Mouse (Mus musculus) hindbrain, embryonic 16.5 days (tissue): ENCODE measurements around the gene Htr7. TPM values are rescaled to one million over a fixed set of nuclear protein-coding genes. Genes with fewer than 3 reads are reported as not detected.

Experiments
- ATAC-seq: fragments of 200-750 bp; cut with Nextera tagmentation; 2 replicates; pipeline ENCODE4 v1.8.0; 2017; ENCODE audit warnings: moderate TSS enrichment, moderate library complexity
- H3K27ac ChIP-seq: fragments of 300-500 bp; sonication (generic); 2 replicates; pipeline ENCODE4 v1.5.1; 2014; ENCODE audit warnings: low read depth, mild to moderate bottlenecking, control low read depth, low read length, moderate library complexity
- H3K27me3 ChIP-seq: fragments of 300-500 bp; sonication (generic); replicated peaks from 2 replicates; pipeline ENCODE4 v1.6.1; 2014; ENCODE audit warnings: low read length; ENCODE audit not compliant: control insufficient read depth, insufficient read depth
- H3K36me3 ChIP-seq: fragments of 300-500 bp; sonication (generic); 2 replicates; pipeline ENCODE4 v1.6.1; 2014; ENCODE audit warnings: mild to moderate bottlenecking, low read length, moderate library complexity, mixed read lengths; ENCODE audit not compliant: control insufficient read depth, insufficient read depth
- H3K4me1 ChIP-seq: fragments of 300-500 bp; sonication (generic); 2 replicates; pipeline ENCODE4 v1.6.1; 2014; ENCODE audit warnings: low read depth, low read length; ENCODE audit not compliant: control insufficient read depth, insufficient read depth
- H3K4me2 ChIP-seq: fragments of 300-500 bp; sonication (generic); 2 replicates; pipeline ENCODE4 v1.6.1; 2014; ENCODE audit warnings: mild to moderate bottlenecking, low read length, control low read depth, moderate library complexity
- H3K4me3 ChIP-seq: fragments of 300-500 bp; sonication (generic); 2 replicates; pipeline ENCODE4 v1.5.1; 2014; ENCODE audit warnings: mild to moderate bottlenecking, low read length, control low read depth, moderate library complexity
- H3K9ac ChIP-seq: fragments of 300-500 bp; sonication (generic); 2 replicates; pipeline ENCODE4 v1.6.1; 2014; ENCODE audit warnings: low read depth, mild to moderate bottlenecking, control low read depth, low read length, moderate library complexity
- H3K9me3 ChIP-seq: fragments of 300-500 bp; sonication (generic); 2 replicates; pipeline ENCODE4 v1.6.1; 2014; ENCODE audit warnings: mild to moderate bottlenecking, low read length, moderate library complexity; ENCODE audit not compliant: control insufficient read depth
- WGBS: fragments of 180-500 bp; shearing (Covaris S2); extraction: QIAGEN DNeasy Blood & Tissue Kit; methylation state at CpG from one replicate; pipeline ENCODE4 v1.1.7; 2014; 5-methylcytosine and 5-hydroxymethylcytosine counted together
- polyA plus RNA-seq: library from polyadenylated mRNA; unstranded; fragments of >200 nt; fragmentation: Nextera tagmentation; extraction: Ambion mirVana; gene quantifications from 2 replicates; pipeline ENCODE4 v1.2.1, GENCODE M21; 2015

Htr7 gene
- polyA plus RNA-seq, 1 experiment from 2014 or later, result 16.3 TPM

DNA sequence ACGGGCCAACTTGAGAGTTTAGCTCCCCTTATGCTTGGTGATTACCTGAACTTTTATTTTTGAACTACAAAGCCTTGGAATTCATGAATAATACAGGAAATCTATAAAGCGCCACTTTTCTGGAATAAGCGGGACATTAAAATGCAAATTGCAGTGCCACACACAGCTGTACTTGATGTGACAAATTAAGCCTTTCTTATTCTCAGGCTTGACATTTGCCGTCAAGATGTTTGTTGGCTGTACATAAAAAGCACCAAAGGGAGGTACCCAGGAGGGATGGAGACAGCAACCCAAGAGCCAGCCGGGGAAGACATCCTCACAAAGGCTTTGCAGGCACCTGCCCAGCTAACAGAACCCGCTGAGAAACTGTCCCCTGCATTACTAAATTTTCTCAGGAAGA, 56.4 kb downstream of the Htr7 start:
- no peaks in the 10 kb centered on the region for H3K36me3 ChIP-seq
- H3K9ac ChIP-seq, result no peak overlapping the region
- H3K4me2 ChIP-seq, result no peak overlapping the region
- ATAC-seq, result no peak
- H3K4me3 ChIP-seq, result no peak overlapping the region
- 49% methylated on average over 6 of the region's 6 CpGs for WGBS
- H3K27me3 ChIP-seq, result no peaks in the 10 kb centered on the region
- H3K27ac ChIP-seq, result no peak overlapping the region
- no peaks in the 10 kb centered on the region for H3K9me3 ChIP-seq
- H3K4me1 ChIP-seq, result peaks cover 7% of the 10 kb centered on the region; the same call in 1 of the 2 replicates

DNA sequence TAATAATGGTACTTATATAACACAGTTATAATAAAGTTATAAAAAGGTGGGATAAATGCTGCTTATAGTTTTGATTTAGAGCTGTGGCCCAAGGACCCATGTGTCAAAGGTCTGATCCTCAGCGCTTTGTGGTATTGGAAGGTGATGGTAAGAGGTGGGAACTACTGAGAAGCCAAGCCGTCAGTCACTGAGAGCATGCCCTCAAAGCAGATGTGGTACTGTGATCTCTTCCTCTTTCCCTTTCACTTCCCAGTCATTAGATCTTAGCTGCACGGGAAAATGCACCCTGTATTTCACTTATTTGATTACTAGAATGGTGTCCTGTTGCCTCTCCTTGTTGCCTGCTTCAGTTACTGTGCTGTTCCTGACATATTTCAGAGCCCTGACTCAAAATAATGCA, 59.9 kb downstream of the Htr7 start:
- no peaks in the 10 kb centered on the region for H3K27me3 ChIP-seq
- H3K36me3 ChIP-seq, result no peaks in the 10 kb centered on the region
- ATAC-seq, result no peak
- H3K27ac ChIP-seq, result no peak overlapping the region
- 79% methylated on average over 3 of the region's 3 CpGs for WGBS
- no peaks in the 10 kb centered on the region for H3K4me1 ChIP-seq
- no peak overlapping the region for H3K4me3 ChIP-seq
- H3K9me3 ChIP-seq, result no peaks in the 10 kb centered on the region
- no peak overlapping the region for H3K9ac ChIP-seq
- no peak overlapping the region for H3K4me2 ChIP-seq

DNA sequence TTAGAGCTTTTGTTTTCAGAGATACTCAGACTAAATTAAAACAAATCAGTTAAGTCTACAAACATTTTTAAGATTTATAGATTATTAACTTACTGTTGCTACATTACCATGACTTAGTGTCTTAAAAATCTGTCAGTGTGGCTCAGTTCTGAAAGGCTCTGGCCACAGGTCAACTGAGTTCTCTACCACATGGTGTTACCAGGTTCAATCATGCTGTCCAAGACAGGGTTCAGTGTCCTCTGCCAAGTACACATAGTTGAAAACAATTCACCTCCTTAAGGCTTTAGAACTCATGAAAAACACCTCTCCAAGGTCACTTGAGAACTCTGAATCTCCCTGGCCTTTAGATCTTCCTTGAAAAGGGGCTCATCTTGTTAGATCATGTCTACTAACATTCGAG, 69.8 kb downstream of the Htr7 start:
- Histone ChIP-seq H3K27ac (no peak overlapping the region), H3K36me3 (no peaks in the 10 kb centered on the region), H3K9me3 (no peaks in the 10 kb centered on the region), H3K9ac (no peak overlapping the region), H3K4me2 (no peak overlapping the region), H3K27me3 (no peaks in the 10 kb centered on the region), H3K4me1 (no peaks in the 10 kb centered on the region), H3K4me3 (no peak overlapping the region)
- WGBS, result 96% methylated on average over 1 of the region's 1 CpGs
- ATAC-seq, result no peak

DNA sequence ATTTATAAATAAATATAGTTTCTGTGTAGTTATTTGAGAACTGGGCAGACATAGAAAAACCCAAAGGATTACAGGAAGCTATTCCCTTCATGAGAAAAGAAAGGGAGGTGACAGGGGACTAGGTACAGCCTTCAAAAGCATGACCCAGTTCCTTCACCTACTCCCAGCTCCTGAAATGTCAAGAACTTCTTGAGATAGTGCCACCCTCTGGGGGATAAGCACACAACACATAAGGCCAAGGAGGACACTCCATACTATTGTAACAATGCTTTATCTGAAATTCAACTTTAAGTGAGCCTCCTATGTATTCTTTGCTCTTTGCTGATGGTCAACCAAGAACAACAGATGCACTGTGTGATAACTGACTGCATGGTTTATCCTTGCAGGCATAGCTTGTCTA, 82.6 kb downstream of the Htr7 start:
- no peak overlapping the region for H3K4me2 ChIP-seq
- no peak overlapping the region for H3K9ac ChIP-seq
- no peaks in the 10 kb centered on the region for H3K4me1 ChIP-seq
- no peak overlapping the region for H3K27ac ChIP-seq
- H3K4me3 ChIP-seq, result no peak overlapping the region
- ATAC-seq, result no peak
- no peaks in the 10 kb centered on the region for H3K9me3 ChIP-seq
- no peaks in the 10 kb centered on the region for H3K27me3 ChIP-seq
- no peaks in the 10 kb centered on the region for H3K36me3 ChIP-seq

DNA sequence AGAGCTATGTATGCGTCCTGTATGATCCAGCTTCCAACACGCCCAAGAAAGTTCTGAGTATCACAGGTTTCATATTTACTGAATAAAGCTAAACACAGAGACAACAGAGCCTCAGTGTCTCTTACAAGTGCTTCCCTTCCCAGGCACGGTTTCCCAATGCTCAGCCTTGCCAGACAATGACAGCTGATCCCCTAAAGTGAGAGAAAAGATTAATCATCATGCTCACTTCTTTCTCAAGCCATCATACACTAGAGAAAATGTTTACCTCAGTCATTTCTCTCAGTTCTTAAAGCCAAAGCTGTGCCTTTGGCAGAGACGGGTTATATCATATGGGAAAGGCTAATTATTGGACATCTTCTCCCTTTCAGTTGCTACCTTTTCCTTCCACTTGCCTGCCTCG, 99.7 kb downstream of the Htr7 start:
- H3K4me3 ChIP-seq, result no peak overlapping the region
- H3K36me3 ChIP-seq, result no peaks in the 10 kb centered on the region
- H3K9me3 ChIP-seq, result no peaks in the 10 kb centered on the region
- no peak overlapping the region for H3K4me2 ChIP-seq
- H3K27me3 ChIP-seq, result no peaks in the 10 kb centered on the region
- H3K9ac ChIP-seq, result no peak overlapping the region
- WGBS, result 81% methylated on average over 5 of the region's 5 CpGs
- ATAC-seq, result no peak
- no peaks in the 10 kb centered on the region for H3K4me1 ChIP-seq
- no peak overlapping the region for H3K27ac ChIP-seq

DNA sequence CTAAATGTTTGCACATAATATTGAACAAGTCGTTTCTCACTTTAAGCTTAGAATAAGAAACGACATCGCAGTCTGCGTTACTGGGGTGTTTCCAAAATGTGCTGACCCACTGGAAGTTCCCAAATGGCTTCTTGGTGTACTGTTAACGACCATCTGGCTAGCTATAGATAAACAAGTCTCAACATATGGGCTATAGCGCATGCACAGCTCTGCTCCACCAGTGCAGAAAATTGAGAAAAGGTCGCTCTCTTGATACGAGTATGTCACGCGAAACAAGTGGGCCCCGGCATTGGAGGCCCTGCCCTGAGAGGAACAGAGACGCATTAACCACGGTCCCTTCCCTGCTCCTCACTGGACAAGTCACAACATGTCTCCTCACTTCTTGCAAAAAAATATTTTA, 101.6 kb downstream of the Htr7 start:
- H3K9me3 ChIP-seq, result no peaks in the 10 kb centered on the region
- H3K27me3 ChIP-seq, result no peaks in the 10 kb centered on the region
- no peak overlapping the region for H3K4me3 ChIP-seq
- peak; percentile 63 for ATAC-seq
- no peaks in the 10 kb centered on the region for H3K4me1 ChIP-seq
- no peak overlapping the region for H3K4me2 ChIP-seq
- no peak overlapping the region for H3K27ac ChIP-seq
- no peak overlapping the region for H3K9ac ChIP-seq
- H3K36me3 ChIP-seq, result no peaks in the 10 kb centered on the region
- WGBS, result 87% methylated on average over 13 of the region's 13 CpGs

DNA sequence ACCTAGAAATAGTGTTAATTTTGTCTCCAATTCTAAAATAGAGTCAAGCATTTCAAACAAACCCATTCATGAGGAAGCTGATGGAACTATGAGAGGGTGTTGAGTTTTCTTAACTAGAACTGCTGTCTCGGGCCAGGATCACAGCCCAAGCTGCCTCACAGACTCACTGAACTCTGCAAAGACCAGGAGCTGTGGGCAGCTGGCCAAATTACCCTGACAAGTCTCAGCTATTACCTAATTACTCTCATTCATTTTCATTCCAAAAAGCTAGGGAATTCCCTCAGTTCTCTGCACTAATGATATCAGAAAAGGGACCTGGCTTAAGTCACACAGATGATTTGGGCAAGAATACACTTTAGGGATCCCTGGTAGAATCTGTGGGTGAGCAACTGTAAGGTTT, 107.4 kb downstream of the Htr7 start:
- 58% methylated on average over 1 of the region's 1 CpGs for WGBS
- Histone ChIP-seq H3K9ac (no peak overlapping the region), H3K9me3 (no peaks in the 10 kb centered on the region), H3K27ac (no peak overlapping the region), H3K27me3 (no peaks in the 10 kb centered on the region), H3K4me1 (no peaks in the 10 kb centered on the region), H3K4me3 (no peak overlapping the region), H3K36me3 (no peaks in the 10 kb centered on the region), H3K4me2 (no peak overlapping the region)
- no peak for ATAC-seq

DNA sequence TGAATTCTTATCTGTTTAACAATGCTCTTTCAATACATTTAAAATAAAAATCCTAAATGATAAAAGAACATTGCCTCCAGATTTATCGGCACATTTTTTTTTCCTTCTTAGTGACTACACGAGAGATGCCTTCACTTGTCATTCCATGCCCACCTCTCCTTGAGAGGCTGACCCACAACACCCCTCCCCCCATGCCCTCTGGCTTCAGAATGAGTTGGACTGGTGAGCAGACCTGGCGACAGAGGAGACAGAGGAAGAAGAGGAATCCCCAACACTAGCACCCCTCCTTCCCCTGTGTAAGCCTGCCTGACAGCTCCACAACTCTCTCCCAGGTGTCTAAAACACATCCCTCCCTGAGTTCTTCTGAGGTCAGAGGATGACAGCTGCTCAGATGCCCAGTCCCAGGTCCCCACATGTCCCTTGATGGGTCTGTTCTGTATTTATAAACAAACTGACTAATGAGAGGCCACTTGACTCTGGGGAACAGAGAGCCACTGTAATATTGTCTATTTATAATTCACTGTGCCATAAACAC, 132.3 kb downstream of the Htr7 start:
- no peak; the same call in 1 of the 2 replicates for ATAC-seq
- H3K36me3 ChIP-seq, result no peaks in the 10 kb centered on the region

DNA sequence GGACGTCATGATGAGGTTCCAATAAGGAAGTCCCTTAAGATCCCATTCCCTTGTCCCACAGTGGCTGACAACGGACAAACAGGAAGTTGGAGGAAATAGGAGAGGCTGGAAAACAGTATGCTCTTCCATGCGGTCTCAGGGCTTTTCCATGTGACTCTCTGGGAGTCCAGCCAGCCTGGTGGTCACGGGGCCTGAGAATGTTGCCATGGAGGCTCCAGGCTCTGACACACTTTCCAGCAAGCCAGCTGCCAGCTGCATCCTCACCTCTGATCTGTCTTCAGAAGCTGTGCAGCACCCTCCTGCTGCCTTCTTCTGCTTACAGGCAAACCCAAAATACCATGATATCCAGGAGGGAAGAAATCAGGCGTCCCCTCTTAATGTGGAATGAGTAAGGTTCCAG, 132.9 kb downstream of the Htr7 start:
- no peaks in the 10 kb centered on the region for H3K9me3 ChIP-seq
- H3K27me3 ChIP-seq, result no peaks in the 10 kb centered on the region
- WGBS, result 49% methylated on average over 5 of the region's 5 CpGs
- no peaks in the 10 kb centered on the region for H3K4me1 ChIP-seq
- H3K4me2 ChIP-seq, result 0 out of 2 replicates have a peak overlapping the region, but pooled peaks have one; percentile 12
- H3K9ac ChIP-seq, result no peak overlapping the region
- peak; percentile 95 for ATAC-seq
- H3K36me3 ChIP-seq, result no peaks in the 10 kb centered on the region
- H3K27ac ChIP-seq, result no peak overlapping the region
- H3K4me3 ChIP-seq, result no peak overlapping the region

More for the DNA sequence above, 132.3 kb downstream of the Htr7 start:
- 67% methylated on average over 3 of the region's 3 CpGs for WGBS
- Histone ChIP-seq H3K4me1 (no peaks in the 10 kb centered on the region), H3K4me2 (no peak overlapping the region), H3K4me3 (no peak overlapping the region), H3K9me3 (no peaks in the 10 kb centered on the region), H3K27me3 (no peaks in the 10 kb centered on the region), H3K27ac (no peak overlapping the region; the same call in 1 of the 2 replicates), H3K9ac (no peak overlapping the region)
